Mouse (Mus musculus) small intestine, adult 2 months (tissue): Measurements from ENCODE around the gene Glyctk.

Experiments used
- CTCF ChIP-seq: fragments of 200-500 bp; IDR thresholded peaks from 2 replicates; pipeline ENCODE4 v1.5.1; 2012; ENCODE audit warnings: low read depth, mild to moderate bottlenecking, control low read depth, inconsistent platforms, low read length, moderate library complexity, mixed read lengths; ENCODE audit not compliant: insufficient replicate concordance, insufficient read length; ENCODE audit errors: extremely low read depth
- POLR2A ChIP-seq: fragments of 200-500 bp; IDR thresholded peaks from 2 replicates; pipeline ENCODE4 v1.6.1; 2012; ENCODE audit warnings: low read depth, mild to moderate bottlenecking, control low read depth, inconsistent platforms, low read length, moderate library complexity

- TF ChIP-seq CTCF (no peak), POLR2A (no peak)
These were observed 19.9 kb upstream of the Glyctk start for GRCm38 (mm10) chr9:106177799-106178198.
